Mouse (Mus musculus) T-helper 2 cell (primary cell): ENCODE measurements around the gene Tcte2.
"Not testable (repeated sequence)": the region's sequence is repeated elsewhere in the genome, so short reads cannot be mapped to it uniquely, and the experiment has no call there.

ENCODE experiments used
- in situ Hi-C: fragments of 300-600 bp; cut with MboI, MseI; formaldehyde crosslinking; loops from one replicate; pipeline ENCODE4 v1.15.1; 2025; ENCODE audit warnings: high pct_unique_total_duplicates

The Tcte2 gene

DNA sequence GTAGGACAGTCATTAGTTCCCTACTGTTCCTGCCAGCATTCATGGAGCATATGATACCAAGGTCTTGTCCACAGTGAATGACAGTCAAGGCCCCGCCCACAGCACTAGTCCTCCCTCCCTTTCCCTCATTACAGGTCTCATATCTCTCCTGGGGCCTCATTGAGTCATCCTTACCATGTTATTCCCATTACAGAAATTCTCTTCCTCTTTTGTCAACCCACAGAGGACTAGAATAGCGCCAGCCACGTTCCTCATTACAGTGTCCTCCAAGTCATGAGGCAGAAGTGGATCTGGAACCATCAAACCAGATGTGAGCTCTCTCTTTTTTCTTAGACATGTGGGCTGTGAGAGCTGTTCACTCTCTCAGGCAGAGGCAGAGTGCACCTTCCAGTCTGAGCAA, 76.0 kb downstream of the Tcte2 start:
- in situ Hi-C loops, result loop anchor here (5.0 kb wide), 1 partner anchor 208 kb away; no protein-coding TSS in a partner anchor

GRCm38 (mm10) chr17:13684256-13684655, 77.4 kb downstream of the Tcte2 start:
- in situ Hi-C loops, result no loop called here

- in situ Hi-C loops, result no loop called here
These were observed 78.0 kb downstream of the Tcte2 start for GRCm38 (mm10) chr17:13683411-13684174.

DNA sequence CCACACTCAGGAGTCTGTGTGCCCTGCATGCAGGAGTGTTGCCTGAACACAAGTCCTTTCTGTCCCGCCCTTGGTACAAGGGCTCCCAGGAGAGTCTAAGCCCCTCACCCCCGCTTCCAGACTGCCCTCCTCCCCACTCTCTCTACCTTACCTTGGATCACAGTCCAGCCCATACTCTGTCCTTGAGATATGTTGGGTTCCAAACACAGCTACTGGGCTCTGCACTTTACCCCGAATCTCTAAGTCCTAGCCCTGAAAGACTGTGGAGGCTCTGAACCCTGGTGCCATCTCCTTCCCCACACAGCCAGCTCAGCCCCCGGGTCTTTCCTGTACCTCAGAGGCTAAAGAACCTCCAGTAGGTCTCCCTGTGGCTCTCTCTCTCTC, 78.6 kb downstream of the Tcte2 start:
- in situ Hi-C loops, result no loop called here

DNA sequence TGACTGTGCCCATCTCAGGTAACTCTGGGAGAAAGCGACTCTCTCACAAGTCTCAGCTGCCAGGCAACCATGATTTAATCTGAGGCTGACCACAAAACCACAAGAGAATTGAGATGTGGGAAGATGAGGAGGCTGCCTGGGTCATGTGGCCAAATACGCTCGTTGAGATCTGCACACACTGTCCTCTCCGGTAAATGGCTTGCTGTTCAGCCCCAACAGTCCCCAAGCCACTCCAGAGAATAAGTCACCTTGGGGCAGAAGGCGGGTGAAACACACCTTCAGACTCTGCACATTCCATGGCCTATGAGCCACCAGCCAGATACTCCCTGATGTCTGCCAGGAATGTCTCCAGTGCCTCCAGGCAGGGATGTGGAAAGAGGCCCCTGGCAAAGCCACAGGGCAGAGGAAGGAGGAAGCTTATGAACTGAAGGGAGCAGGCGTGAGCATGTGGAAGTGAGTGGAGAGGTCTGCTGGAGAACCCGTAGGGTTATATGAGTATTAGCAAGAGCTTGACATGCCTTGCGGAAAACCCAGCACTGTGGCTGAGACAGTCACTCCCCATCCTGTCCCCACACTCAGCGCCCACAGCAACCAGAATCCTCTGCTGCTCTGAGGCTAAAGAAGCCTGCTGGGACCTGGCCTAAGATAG, 79.1 kb downstream of the Tcte2 start:
- in situ Hi-C loops, result no loop called here

GRCm38 (mm10) chr17:13681686-13682085, 79.9 kb downstream of the Tcte2 start:
- in situ Hi-C loops, result no loop called here

DNA sequence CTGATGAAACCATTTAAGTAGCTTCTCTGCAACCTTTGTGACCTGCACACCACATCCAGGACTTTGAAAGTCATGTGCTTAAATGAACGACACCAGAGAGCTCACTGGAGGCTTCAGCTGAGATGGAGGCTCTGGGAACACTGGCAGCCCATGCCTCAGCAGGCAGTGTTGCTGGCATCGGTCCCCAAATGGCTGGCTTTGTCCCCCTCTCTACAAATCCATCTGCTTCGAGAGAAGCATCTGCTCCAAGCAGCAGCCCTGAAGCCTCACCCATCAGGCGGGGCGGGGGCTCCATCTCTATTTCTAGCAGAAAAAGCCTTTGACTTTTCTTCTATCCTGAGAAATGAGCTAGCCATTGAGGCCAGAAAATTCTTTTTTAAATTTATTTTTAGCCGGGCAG, 80.5 kb downstream of the Tcte2 start:
- in situ Hi-C loops, result no loop called here

DNA sequence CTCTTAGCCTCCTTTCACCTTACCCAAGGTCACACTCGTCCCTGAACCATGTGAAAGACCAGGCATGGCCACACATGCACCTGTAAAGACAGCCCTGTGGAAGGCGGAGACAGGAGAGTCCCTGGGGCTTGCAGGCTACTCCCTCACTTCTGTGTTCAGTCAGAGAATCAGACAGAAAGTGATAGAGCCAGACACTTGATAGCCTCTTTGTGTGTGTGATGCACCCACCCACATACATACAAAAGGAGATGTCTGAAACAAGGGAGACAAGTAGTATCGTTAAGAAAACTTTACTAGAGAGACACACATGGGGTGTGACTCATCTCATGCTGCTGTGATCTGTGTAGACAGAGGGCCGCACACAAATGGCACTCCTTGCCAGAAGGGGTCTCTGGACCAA, 81.3 kb downstream of the Tcte2 start:
- in situ Hi-C loops, result no loop called here

- in situ Hi-C loops, result no loop called here
These were observed 81.9 kb downstream of the Tcte2 start for GRCm38 (mm10) chr17:13679725-13680124.

DNA sequence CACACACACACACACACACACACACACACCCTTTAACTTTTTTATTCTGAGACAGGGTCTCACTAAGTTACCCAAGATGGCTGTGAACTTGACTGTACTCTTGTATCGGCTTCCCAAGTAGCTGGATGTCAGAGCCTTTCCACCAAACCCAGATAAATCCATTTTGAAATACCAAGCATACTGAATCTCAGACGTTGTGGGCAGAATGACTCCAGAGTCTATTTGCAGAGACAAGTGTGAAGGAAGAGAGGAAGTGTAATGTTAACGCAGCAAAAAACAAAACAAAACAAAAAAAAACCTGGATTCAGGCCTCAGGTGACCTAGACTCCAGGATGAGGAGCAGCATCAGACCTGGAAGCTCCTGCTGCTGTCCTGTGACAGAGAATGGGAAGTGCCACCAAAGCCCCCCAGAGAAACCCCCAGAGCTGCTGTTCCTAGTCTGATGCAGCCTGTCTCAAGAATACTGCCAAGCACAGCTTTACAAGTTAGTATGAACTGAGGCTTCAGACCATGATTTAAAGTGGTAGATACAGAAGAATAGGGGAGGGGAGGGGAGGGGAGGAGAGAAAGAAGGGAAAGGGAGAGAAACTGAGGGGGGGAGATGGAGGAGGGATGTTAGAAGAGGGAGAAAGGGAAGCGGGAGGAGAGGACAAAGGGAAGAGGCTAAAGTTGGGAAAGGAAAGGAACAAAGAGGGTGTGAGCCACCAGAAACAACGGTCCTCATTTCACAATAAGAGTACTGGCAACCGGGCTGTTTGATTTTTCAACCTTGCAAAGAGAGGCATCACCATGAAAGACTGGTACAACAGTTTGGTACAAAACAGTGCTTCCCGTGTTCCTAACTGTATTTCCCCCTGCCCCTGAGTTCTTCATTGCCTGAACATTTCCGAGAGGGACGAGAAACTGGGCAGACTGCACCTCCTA, 84.1 kb downstream of the Tcte2 start:
- in situ Hi-C loops, result no loop called here

GRCm38 (mm10) chr17:13676099-13676498, 85.5 kb downstream of the Tcte2 start:
- in situ Hi-C loops, result not testable (repeated sequence)

DNA sequence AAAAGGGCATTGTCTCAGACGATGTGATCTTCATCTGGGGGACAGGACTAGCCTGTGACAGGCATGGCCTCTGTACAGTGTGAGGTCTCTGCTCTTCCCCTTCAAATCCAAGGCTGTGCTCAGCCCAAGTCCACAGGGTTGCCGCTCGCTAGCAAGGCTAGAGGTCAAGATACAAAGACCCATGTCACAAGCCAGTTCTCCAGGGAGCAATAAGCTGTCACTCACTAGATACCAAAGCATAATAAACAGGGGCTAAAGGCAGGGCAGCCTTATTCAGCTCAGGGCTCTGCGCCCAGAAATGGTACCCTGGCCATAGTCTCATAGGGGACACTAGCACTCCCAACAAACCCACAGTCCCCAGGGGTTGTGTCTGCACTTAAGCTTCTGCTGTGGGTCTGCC, 86.0 kb downstream of the Tcte2 start:
- in situ Hi-C loops, result no loop called here

- in situ Hi-C loops, result no loop called here
These were observed 86.8 kb downstream of the Tcte2 start for GRCm38 (mm10) chr17:13674695-13675306.

GRCm38 (mm10) chr17:13671732-13672131, 89.9 kb downstream of the Tcte2 start:
- in situ Hi-C loops, result no loop called here

GRCm38 (mm10) chr17:13670227-13670626, 91.4 kb downstream of the Tcte2 start:
- in situ Hi-C loops, result no loop called here

DNA sequence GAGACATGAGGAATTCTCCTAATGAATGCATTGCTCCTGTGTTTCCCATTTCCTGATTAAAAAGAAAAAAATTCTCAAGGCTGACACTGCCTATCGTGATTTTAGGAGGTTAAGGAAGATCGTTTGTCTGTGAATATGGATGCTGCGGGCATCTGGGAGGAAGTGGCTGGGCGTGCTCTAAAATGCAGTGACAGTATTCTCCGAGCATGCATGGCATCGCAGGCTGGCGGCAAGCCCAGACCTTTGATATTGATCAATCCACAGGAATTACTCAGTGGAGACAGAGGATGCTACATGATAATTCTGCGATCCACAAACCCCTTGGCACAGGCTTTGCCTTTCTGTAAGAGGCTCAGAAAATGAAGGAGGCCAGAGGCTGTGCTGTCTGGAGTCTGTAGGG, 92.4 kb downstream of the Tcte2 start:
- in situ Hi-C loops, result loop anchor here (5.0 kb wide), 1 partner anchor 88 kb away; no protein-coding TSS in a partner anchor

- in situ Hi-C loops, result loop anchor here (5.0 kb wide), 1 partner anchor 89 kb away; no protein-coding TSS in a partner anchor
These were observed 93.3 kb downstream of the Tcte2 start for GRCm38 (mm10) chr17:13668052-13669015.

- in situ Hi-C loops, result loop anchor here (5.0 kb wide), 1 partner anchor 90 kb away; no protein-coding TSS in a partner anchor
These were observed 94.6 kb downstream of the Tcte2 start for GRCm38 (mm10) chr17:13667006-13667405.

GRCm38 (mm10) chr17:13665731-13666130, 95.9 kb downstream of the Tcte2 start:
- in situ Hi-C loops, result loop anchor here (5.0 kb wide), 1 partner anchor 92 kb away; no protein-coding TSS in a partner anchor
